Comparison of ENCODE assay signal across 9 mouse cellular contexts in genomic region chr17:58959905-58960304, GRCm38 (mm10). TPM values are rescaled to one million over a fixed set of nuclear protein-coding genes. Genes with fewer than 3 reads are reported as not detected.
DNase-seq lines count a peak whose midpoint lies in the region; ATAC-seq and TF ChIP-seq lines count a peak whose summit lies in the region.
"Had no signal": no experiment of that assay in that cellular context is flagged by ENCODE, and none has a peak within 500 bp of the region (broad histone marks: within the 10 kb centered on the region; RNA-seq: fewer than 3 reads in every experiment).

No protein-coding gene starts in this region.

- no peaks in the 10 kb centered on the region for H3K4me1 ChIP-seq in kidney, postnatal 0 days (replicated peaks; ENCODE audit: insufficient read depth, low read length)
- H3K4me1 ChIP-seq in liver, postnatal 0 days (ENCODE audit: insufficient read depth): no peaks in the 10 kb centered on the region

- 38% methylated on average over 3 of the region's 3 CpGs for WGBS in kidney, postnatal 0 days
- 18% methylated on average over 3 of the region's 3 CpGs for WGBS in liver, postnatal 0 days (ENCODE audit: insufficient replicate concordance)

- H3K27ac ChIP-seq in kidney, postnatal 0 days: no peak overlapping the region
- H3K27ac ChIP-seq in liver, postnatal 0 days (ENCODE audit: low read depth): no peak overlapping the region

- no peak overlapping the region for H3K4me2 ChIP-seq in kidney, postnatal 0 days (ENCODE audit: low read length)
- no peak overlapping the region for H3K4me2 ChIP-seq in liver, postnatal 0 days (ENCODE audit: low read depth, low read length)

- H3K4me3 ChIP-seq in kidney, postnatal 0 days (replicated peaks; ENCODE audit: low read depth, low read length): no peak overlapping the region
- no peak overlapping the region for H3K4me3 ChIP-seq in liver, postnatal 0 days (ENCODE audit: low read depth, low read length)

- TF ChIP-seq EP300 in liver, postnatal 0 days (IDR thresholded peaks at IDR 0.05; ENCODE audit: low read depth): no peak

- no peak overlapping the region for H3K9ac ChIP-seq in kidney, postnatal 0 days (ENCODE audit: low read depth, low read length)
- H3K9ac ChIP-seq in liver, postnatal 0 days (replicated peaks): no peak overlapping the region

- no peaks in the 10 kb centered on the region for H3K9me3 ChIP-seq in kidney, postnatal 0 days (replicated peaks; ENCODE audit: low read length)
- H3K9me3 ChIP-seq in liver, postnatal 0 days (ENCODE audit: low read length): no peaks in the 10 kb centered on the region

- H3K36me3 ChIP-seq in kidney, postnatal 0 days (ENCODE audit: insufficient read depth, low read length): no peaks in the 10 kb centered on the region
- no peaks in the 10 kb centered on the region for H3K36me3 ChIP-seq in liver, postnatal 0 days (replicated peaks; ENCODE audit: insufficient read depth, low read length)

- no peak for ATAC-seq in kidney, postnatal 0 days (replicated peaks; ENCODE audit: low FRiP score, low read depth)
- peak; percentile 50; the same call in 1 of the 2 replicates for ATAC-seq in liver, postnatal 0 days
- ATAC-seq in activated CD4-positive, CD25-positive, alpha-beta regulatory T cell, adult 4 months: no peak

- DNase-seq in cerebellum, postnatal 36 days: peak; percentile 2
- no peak for DNase-seq in cerebellum, adult 11 months
- DNase-seq in right cerebral cortex, adult 18-20 months: peak; percentile 26
- no peak for DNase-seq in right cerebral cortex, postnatal 4 days
- peak; percentile 41 for DNase-seq in c-Kit-positive CD71-positive TER-119-positive erythroid progenitor cells, embryonic 14.5 days (ENCODE audit: low spot score)
- DNase-seq in kidney, postnatal 0 days (ENCODE audit: low spot score): peak; percentile 21
- peak; percentile 56 for DNase-seq in liver, postnatal 0 days

- TF ChIP-seq CTCF in kidney, postnatal 0 days (IDR thresholded peaks at IDR 0.05; ENCODE audit: low read depth): peak; percentile 67
- peak; percentile 77 for TF ChIP-seq CTCF in liver, postnatal 0 days (IDR thresholded peaks at IDR 0.05; ENCODE audit: low read depth)

- no peaks in the 10 kb centered on the region for H3K27me3 ChIP-seq in kidney, postnatal 0 days (ENCODE audit: insufficient read depth, low read length)
- no peaks in the 10 kb centered on the region for H3K27me3 ChIP-seq in liver, postnatal 0 days (ENCODE audit: insufficient read depth, low read length)

RNA-seq across cellular contexts. Expression of gene Pdzph1, which starts 31.3 kb away (rescaled TPM):
- not detected in 2 replicates for polyA plus RNA-seq in kidney, postnatal 0 days (2015; fragmentation: Nextera tagmentation; extraction: Ambion mirVana)
- not detected in 2 replicates for polyA plus RNA-seq in liver, postnatal 0 days (2015; fragmentation: Nextera tagmentation; extraction: Ambion mirVana)
- not detected for polyA plus RNA-seq in activated CD4-positive, CD25-positive, alpha-beta regulatory T cell, adult 4 months (2017; shearing (Covaris generic))
- polyA plus RNA-seq: heart, embryonic 16.5 days had no signal

RNA-seq across cellular contexts. Expression of gene Nudt12, which starts 53.3 kb away (rescaled TPM):
- polyA plus RNA-seq in kidney, postnatal 0 days (2015; fragmentation: Nextera tagmentation; extraction: Ambion mirVana): 5.8 and 5.9 TPM in 2 replicates
- polyA plus RNA-seq in liver, postnatal 0 days (2015; fragmentation: Nextera tagmentation; extraction: Ambion mirVana): 6.6 and 7.7 TPM in 2 replicates
- polyA plus RNA-seq in activated CD4-positive, CD25-positive, alpha-beta regulatory T cell, adult 4 months (2017; shearing (Covaris generic)): under 1 TPM in 1 of 2 experiments, not detected in 1; 0.55 TPM

Comparison
In these comparisons a context has a peak if more than half of its experiments do, and no peak if none do; other contexts are left out.
1. DNase-seq: peak in cerebellum, postnatal 36 days (2 of 2), right cerebral cortex, adult 18-20 months (single experiment), c-Kit-positive CD71-positive TER-119-positive erythroid progenitor cells, embryonic 14.5 days (single experiment), kidney, postnatal 0 days (single experiment) and liver, postnatal 0 days (single experiment); none in cerebellum, adult 11 months (single experiment) and right cerebral cortex, postnatal 4 days (single experiment).